Mouse (Mus musculus): ENCODE measurements at regions not wholly inside any gene's neighbourhood (a gene's known extent, or its start where the extent isn't known, plus 50 kb on each side); places are given as distances from the start of the nearest gene placed in this dataset.

GRCm38 (mm10) chr17:10025212-10025611 is 294.4 kb downstream of the Qk start:
- no peak for TF ChIP-seq CTCF (IDR thresholded peaks at IDR 0.05; ENCODE audit: low read depth)
- TF ChIP-seq EP300 (IDR thresholded peaks at IDR 0.05; ENCODE audit: low read depth): no peak
